Mouse (Mus musculus): ENCODE measurements around the gene Sh2d6. TPM values are rescaled to one million over a fixed set of nuclear protein-coding genes. Genes with fewer than 3 reads are reported as not detected.
A peak's percentile ranks its signal among the peaks of the same experiment; 100 is the strongest.

The Sh2d6 gene
- polyA plus RNA-seq, 1 experiment from 2014 or later: 0.26 TPM

DNA sequence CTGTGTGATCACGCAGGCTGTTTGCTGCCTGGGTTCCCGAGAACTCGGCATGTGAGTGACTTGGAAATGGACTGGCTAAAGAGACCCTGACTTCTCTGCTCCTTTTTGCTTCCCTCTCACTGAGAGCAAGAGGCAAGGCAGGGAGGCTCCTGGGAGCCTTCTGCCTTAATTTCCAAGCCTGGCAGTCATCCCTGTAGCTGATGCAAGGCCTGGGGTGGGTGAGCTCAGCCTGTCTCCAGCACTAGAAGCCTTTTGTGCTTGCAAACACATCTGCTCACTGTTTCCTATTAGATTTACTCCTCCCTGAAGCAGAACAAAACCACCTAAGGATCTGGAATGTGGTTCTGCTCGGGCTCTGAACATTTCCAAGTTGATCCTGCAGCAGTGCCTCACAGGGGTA, 12.9 kb downstream of the Sh2d6 start:
- CTCF ChIA-PET: no interaction called here
- ATAC-seq: no peak

GRCm38 (mm10) chr6:72506104-72506503, 15.4 kb downstream of the Sh2d6 start:
- in situ Hi-C loops (cut with MboI; ENCODE audit: low pct_unique_long_range_greater_than_20kb): no loop called here

More for the DNA sequence above, 12.9 kb downstream of the Sh2d6 start:
- TF ChIP-seq CTCF (IDR thresholded peaks at IDR 0.05): no peak
- no peaks in the 10 kb centered on the region for H3K27me3 ChIP-seq
- POLR2A ChIA-PET: no interaction called here
- no peak for DNase-seq (ENCODE audit: low read depth, low spot score)
- in situ Hi-C loops (cut with MboI; ENCODE audit: low pct_unique_long_range_greater_than_20kb): no loop called here

DNA sequence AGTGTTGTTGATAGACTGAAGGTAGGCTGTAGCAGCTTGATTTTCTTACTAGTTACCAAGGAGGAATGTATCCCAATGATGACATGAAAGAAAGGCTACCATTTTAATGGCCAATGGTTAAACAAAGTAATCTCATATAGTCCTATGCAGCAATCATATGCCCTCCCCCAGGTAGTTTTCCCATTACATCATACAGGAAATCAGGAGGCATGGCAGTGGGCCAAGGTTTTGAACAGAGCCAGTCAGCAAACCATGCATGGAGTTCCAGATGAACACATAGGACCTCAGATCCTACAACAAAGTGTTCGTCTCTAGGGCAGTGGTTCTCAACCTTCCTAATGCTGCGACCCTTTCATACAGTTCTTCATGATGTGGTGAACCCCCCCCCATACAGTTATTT, 17.6 kb downstream of the Sh2d6 start:
- in situ Hi-C loops (cut with MboI; ENCODE audit: low pct_unique_long_range_greater_than_20kb): no loop called here
- CTCF ChIA-PET: interaction anchor here (0.8 kb wide), 1 partner anchor 9 kb away, joined by 3 read pairs; no protein-coding TSS in a partner anchor
- no peak for TF ChIP-seq CTCF (IDR thresholded peaks at IDR 0.05)
- POLR2A ChIA-PET: no interaction called here
- peak; percentile 66 for DNase-seq (ENCODE audit: low read depth, low spot score)
- ATAC-seq: peak; percentile 47
- H3K27me3 ChIP-seq: no peaks in the 10 kb centered on the region

More at GRCm38 (mm10) chr6:72506104-72506503, 15.4 kb downstream of the Sh2d6 start:
- no peak for TF ChIP-seq CTCF (IDR thresholded peaks at IDR 0.05)
- POLR2A ChIA-PET: interaction anchor here (0.7 kb wide), 1 partner anchor 73 kb away, joined by 3 read pairs; no protein-coding TSS in a partner anchor
- DNase-seq (ENCODE audit: low read depth, low spot score) (no peak), ATAC-seq (no peak)
- H3K27me3 ChIP-seq: no peaks in the 10 kb centered on the region
- CTCF ChIA-PET: interaction anchor here (1.1 kb wide), 2 partner anchors 18 to 66 kb away, joined by 3 to 4 read pairs; no protein-coding TSS in a partner anchor

DNA sequence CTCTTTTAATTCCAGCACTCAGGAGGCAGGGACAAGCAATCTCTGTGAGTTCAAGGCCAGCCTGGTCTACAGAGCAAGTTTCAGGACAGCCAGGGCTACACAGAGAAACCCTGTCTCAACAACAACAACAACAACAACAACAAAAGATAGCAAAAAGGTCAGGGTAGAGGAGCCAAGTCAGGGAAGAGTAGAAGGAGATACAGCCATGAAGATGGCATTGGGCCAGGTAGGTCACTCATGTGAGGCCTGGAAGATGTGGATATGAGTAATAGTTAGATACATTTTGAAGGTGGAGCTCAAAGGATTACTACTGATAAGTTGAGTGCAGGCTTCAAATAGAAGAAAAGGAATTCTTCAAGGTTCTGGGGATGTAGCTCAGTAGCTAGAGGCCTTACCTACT, 18.2 kb downstream of the Sh2d6 start:
- peaks cover 2% of the 10 kb centered on the region for H3K27me3 ChIP-seq
- in situ Hi-C loops (cut with MboI; ENCODE audit: low pct_unique_long_range_greater_than_20kb): no loop called here
- ChIA-PET POLR2A (no interaction called here), CTCF (interaction anchor here (0.8 to 1.5 kb wide), 2 partner anchors 8 to 14 kb away, joined by 3 read pairs; no protein-coding TSS in a partner anchor)
- DNase-seq (ENCODE audit: low read depth, low spot score): no peak
- TF ChIP-seq CTCF (IDR thresholded peaks at IDR 0.05): no peak
- no peak for ATAC-seq

DNA sequence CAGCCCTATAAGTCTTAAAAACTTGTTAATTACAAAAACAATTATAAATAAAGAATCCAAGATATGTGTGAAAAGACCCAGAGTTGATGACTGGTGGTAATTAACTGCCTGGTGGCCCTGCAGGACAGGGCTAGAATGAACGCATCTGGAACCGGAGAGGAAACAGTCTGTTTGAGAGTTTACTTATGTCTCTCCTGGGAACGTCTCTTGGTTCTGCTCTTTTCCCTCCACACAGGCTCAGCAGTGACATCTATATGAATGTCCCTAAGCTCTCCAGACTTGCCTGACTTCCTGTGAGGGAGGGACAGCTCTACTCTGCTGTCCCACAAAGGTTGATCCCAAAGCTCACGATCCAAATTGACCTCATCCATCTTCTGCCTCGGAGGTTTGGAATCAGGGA, 22.6 kb downstream of the Sh2d6 start:
- ATAC-seq (no peak), DNase-seq (ENCODE audit: low read depth, low spot score) (no peak)
- no peak for TF ChIP-seq CTCF (IDR thresholded peaks at IDR 0.05)
- CTCF ChIA-PET: interaction anchor here (1.2 kb wide), 1 partner anchor 30 kb away, joined by 3 read pairs; no protein-coding TSS in a partner anchor
- in situ Hi-C loops (cut with MboI; ENCODE audit: low pct_unique_long_range_greater_than_20kb): no loop called here
- peaks cover 3% of the 10 kb centered on the region for H3K27me3 ChIP-seq
- POLR2A ChIA-PET: no interaction called here

GRCm38 (mm10) chr6:72492892-72493291, 28.6 kb downstream of the Sh2d6 start:
- TF ChIP-seq CTCF (IDR thresholded peaks at IDR 0.05): no peak
- POLR2A ChIA-PET: interaction anchor here (1.3 kb wide), 1 partner anchor 17 kb away, joined by 3 read pairs; no protein-coding TSS in a partner anchor
- no peak for DNase-seq (ENCODE audit: low read depth, low spot score)
- CTCF ChIA-PET: interaction anchor here (0.6 kb wide), 1 partner anchor 10 kb away, joined by 3 read pairs; no protein-coding TSS in a partner anchor
- H3K27me3 ChIP-seq: no peaks in the 10 kb centered on the region
- ATAC-seq: no peak
- in situ Hi-C loops (cut with MboI; ENCODE audit: low pct_unique_long_range_greater_than_20kb): no loop called here

DNA sequence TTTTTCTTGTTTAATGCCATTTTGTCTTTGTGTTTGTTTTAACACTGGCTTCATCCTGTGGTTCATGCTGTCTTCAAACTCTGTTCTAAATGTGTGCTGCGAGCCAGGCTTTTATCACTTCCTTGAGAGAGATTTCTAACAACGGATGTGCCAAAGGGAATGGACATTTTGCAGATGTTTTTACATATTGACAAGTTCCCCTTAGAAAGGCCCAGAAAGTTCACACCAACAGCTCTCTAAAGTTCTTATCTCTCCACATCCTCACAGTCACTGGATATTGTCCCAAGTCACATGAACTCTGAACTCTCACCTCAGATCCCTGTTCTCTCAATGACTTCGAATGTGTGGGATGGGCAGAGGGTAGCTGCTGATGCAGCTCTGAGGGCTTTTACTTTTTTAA, 30.4 kb downstream of the Sh2d6 start:
- TF ChIP-seq CTCF (IDR thresholded peaks at IDR 0.05): no peak
- no peaks in the 10 kb centered on the region for H3K27me3 ChIP-seq
- in situ Hi-C loops (cut with MboI; ENCODE audit: low pct_unique_long_range_greater_than_20kb): no loop called here
- ChIA-PET CTCF (interaction anchor here (0.9 to 1.6 kb wide), 2 partner anchors 11 to 16 kb away, joined by 3 to 5 read pairs; no protein-coding TSS in a partner anchor), POLR2A (no interaction called here)
- DNase-seq (ENCODE audit: low read depth, low spot score) (no peak), ATAC-seq (no peak)

GRCm38 (mm10) chr6:72489534-72489933, 32.0 kb downstream of the Sh2d6 start:
- no peak for TF ChIP-seq CTCF (IDR thresholded peaks at IDR 0.05)
- POLR2A ChIA-PET: no interaction called here
- no peak for DNase-seq (ENCODE audit: low read depth, low spot score)
- in situ Hi-C loops (cut with MboI; ENCODE audit: low pct_unique_long_range_greater_than_20kb): no loop called here
- H3K27me3 ChIP-seq: no peaks in the 10 kb centered on the region
- ATAC-seq: no peak
- CTCF ChIA-PET: no interaction called here

GRCm38 (mm10) chr6:72488850-72489249, 32.7 kb downstream of the Sh2d6 start:
- in situ Hi-C loops (cut with MboI; ENCODE audit: low pct_unique_long_range_greater_than_20kb): no loop called here
- no peak for TF ChIP-seq CTCF (IDR thresholded peaks at IDR 0.05)
- ATAC-seq: no peak
- no peaks in the 10 kb centered on the region for H3K27me3 ChIP-seq
- DNase-seq (ENCODE audit: low read depth, low spot score): no peak
- CTCF ChIA-PET: interaction anchor here (0.8 to 1.3 kb wide), 2 partner anchors 14 to 18 kb away, joined by 3 to 4 read pairs; no protein-coding TSS in a partner anchor
- POLR2A ChIA-PET: interaction anchor here (0.6 kb wide), 1 partner anchor 19 kb away, joined by 4 read pairs; no protein-coding TSS in a partner anchor

DNA sequence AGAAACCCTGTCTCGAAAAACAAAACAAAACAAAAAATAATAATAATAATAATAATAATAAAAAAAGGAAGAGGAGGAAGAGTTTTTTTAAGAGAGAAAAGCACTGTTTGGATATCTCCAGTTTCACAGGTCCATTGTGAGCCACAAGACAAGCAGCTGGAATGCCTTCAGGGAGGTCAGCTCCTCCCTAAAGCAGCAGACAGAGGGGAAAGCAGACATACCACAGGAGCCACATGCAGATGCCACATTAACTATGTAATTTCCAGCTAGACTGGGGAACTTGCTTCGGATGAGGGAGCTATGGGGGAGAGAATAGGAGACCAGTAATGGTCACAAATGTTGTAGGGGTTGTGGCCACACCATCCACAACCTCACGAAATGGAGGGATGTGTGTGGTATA, 34.2 kb downstream of the Sh2d6 start:
- no peaks in the 10 kb centered on the region for H3K27me3 ChIP-seq
- DNase-seq (ENCODE audit: low read depth, low spot score): no peak
- in situ Hi-C loops (cut with MboI; ENCODE audit: low pct_unique_long_range_greater_than_20kb): no loop called here
- no peak for TF ChIP-seq CTCF (IDR thresholded peaks at IDR 0.05)
- ChIA-PET CTCF (no interaction called here), POLR2A (no interaction called here)
- no peak for ATAC-seq

DNA sequence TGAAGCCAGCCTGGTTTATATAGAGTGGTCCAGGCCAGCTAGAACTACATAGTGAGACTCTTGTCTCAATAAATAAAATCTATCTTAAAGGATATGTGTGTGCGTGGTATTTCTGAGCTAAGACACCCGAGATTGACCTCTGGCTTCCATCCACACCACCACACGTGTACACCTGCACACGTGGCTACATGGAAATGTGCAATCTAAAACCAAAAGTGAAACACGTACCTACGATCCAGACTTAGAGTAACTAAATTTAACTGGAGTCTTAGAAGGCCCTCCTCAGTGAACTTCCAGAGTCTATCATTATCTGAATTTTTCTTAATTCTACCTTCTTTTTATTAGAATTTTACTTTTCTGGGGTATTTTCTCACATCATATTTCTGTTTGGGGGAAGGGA, 35.2 kb downstream of the Sh2d6 start:
- no peak for ATAC-seq
- H3K27me3 ChIP-seq: no peaks in the 10 kb centered on the region

GRCm38 (mm10) chr6:72484887-72485286, 36.6 kb downstream of the Sh2d6 start:
- ATAC-seq: no peak
- ChIA-PET CTCF (no interaction called here), POLR2A (no interaction called here)
- H3K27me3 ChIP-seq: no peaks in the 10 kb centered on the region
- DNase-seq (ENCODE audit: low read depth, low spot score): no peak
- in situ Hi-C loops (cut with MboI; ENCODE audit: low pct_unique_long_range_greater_than_20kb): no loop called here
- no peak for TF ChIP-seq CTCF (IDR thresholded peaks at IDR 0.05)

More for the DNA sequence above, 35.2 kb downstream of the Sh2d6 start:
- DNase-seq (ENCODE audit: low read depth, low spot score): no peak
- in situ Hi-C loops (cut with MboI; ENCODE audit: low pct_unique_long_range_greater_than_20kb): no loop called here
- no peak for TF ChIP-seq CTCF (IDR thresholded peaks at IDR 0.05)
- ChIA-PET CTCF (no interaction called here), POLR2A (no interaction called here)

Measured in Patski (cell line).